Mouse (Mus musculus) G1E (cell line): ENCODE measurements around the gene Rfx6.

ENCODE experiments used
- CTCF ChIP-seq: IDR thresholded peaks from 2 replicates; pipeline ENCODE4 v1.5.1; 2012; ENCODE audit warnings: low read depth, low read length, inconsistent platforms, mixed read lengths
- TAL1 ChIP-seq: conservative IDR thresholded peaks from 2 replicates; pipeline ENCODE4 v1.6.1; 2012; ENCODE audit warnings: low read depth, low read length, inconsistent platforms, mixed read lengths

- TF ChIP-seq CTCF: no peak
- no peak for TF ChIP-seq TAL1
These were observed 6.0 kb upstream of the Rfx6 start for GRCm38 (mm10) chr10:51671583-51671982.
